Mouse (Mus musculus) cerebellum, postnatal 14 days (tissue): Measurements from ENCODE around the gene Prcd.
"Not testable (repeated sequence)": the region's sequence is repeated elsewhere in the genome, so short reads cannot be mapped to it uniquely, and the experiment has no call there.

Experiments used
- DNase-seq, 2 experiments: peaks; one replicate each; pipeline ENCODE4 v3.0.0; 2021; ENCODE audit warnings: mixed read lengths in 2 of 2

Gene Prcd

DNA sequence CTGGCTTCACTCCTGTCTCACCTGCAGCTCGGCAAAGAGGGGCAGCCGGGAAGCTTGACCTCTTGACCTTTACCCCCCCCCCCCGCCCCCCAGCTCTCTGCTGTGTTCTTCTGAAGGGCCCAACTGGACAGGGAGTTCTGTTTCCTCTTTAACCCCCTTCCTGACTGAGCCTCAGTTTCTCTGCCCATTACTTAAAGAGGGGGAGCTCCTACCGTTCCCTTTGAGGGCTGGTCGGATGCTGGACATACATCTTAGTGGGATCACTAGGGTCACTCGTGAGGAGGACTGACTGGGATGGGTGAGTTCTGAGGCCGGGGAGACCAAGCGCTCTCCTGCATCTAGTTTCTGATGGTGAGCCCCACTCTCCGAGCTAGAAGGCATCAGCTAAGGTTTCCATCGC is at the start of gene Prcd:
TSS of gene Prcd (plus strand) at position 301 of the 400 bp plus-strand sequence.
- DNase-seq: no peak

DNA sequence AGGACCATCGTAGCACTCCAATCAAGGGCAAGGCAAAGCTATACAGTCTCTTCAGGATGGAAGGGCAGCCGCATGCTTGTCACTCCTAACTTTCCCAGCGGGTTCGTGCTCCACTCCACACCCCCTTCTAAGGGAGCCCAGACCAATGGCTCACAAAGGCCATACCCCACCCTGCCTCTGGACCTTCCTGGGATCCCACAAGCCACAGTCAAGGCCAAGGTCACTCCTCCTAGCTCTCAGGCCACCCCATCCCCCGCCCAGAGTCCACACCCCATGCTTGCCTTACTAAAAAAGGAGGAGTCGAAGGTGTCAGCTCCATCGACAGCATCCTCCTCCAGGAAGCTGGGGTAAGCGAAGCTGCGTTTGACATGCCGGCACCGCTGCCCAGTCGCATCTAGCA is 49.2 kb upstream of the Prcd start:
- no peak for DNase-seq

DNA sequence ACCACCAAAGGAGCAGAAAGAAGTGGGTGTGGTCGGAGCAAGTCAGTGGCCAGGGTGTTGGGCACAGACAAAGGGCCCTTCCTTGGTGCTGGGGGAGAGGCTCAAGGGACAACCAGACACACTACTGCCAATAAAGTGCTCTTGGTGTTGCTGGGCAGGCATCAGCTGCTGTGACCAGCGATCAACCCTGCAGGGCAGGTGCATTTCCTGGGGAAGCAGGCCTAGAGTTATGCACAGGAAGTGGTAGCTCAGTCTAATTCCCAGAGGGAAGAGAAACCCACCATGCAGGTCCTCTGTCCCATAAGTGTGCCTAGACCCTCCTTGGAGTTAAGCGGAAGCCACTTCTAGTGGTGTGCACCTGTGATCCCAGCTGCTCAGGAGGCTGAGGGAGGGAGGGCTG is 45.6 kb upstream of the Prcd start:
- DNase-seq: no peak

DNA sequence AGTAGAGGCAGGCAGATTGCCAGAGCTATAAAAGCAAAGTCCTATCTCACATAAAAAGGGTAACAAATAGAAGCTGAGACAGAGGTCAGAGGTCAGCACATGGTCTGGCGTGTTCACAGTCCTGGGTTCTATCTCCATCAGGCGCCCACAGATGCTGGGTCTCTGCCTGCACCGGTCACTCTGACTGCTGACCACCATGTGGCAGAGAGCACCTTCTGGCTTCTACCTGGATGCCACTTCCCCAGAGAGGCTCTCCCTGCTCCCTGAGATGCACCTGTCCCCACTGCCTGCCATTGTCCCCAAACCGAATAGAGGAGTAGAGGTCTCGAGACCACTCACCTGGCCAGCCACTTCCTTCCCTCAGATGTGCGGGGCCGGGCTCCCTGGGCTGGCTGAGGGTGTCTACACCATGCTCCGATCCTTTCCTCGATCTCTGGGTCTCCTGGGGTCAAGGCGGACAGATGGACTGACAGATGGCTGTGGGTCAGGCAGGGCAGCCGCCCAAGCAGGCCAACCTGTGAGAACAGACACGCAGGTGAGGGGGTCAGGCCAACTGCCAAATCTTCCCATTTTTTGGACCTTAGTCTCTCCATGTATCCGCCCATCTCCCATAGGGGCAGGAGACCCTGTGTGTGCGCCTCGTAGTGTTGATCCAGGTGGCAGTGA is 43.2 kb upstream of the Prcd start:
- peak; percentile 95 to 99 for DNase-seq

DNA sequence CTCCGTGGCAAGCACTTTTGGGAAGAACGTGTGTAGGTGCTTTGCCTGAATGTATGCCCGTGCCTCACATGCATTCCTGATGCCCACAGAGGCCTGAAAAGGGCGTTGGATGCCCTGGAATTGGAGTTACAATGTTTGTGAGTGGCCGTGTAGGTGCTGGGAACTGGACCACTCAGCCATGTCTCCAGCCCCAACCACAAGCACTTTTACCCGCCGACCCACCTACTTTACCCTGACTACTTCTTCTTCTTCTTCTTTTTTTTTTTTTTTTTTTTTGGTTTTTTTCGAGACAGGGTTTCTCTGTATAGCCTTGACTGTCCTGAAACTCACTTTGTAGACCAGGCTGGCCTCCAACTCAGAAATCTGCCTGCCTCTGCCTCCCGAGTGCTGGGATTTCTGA is 42.2 kb upstream of the Prcd start:
- DNase-seq: not testable (repeated sequence)

DNA sequence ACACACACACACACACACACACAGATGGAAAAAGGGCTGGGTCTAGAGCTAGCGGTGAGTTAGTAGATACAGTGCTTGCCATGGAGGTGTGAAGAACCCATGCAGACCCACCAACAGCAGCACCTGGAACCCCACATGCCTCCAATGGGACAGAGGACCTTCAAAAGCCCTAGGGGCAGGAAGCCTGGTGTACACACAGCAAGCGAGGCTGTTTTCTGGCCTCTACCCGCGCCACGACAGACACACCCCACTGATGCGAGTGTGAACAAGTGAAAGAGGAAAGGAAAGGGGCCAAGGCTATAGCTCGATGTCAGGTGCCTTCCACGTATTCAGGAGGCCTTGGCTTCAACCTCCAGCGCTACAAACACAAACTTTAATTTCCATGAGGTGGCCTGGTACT is 41.5 kb upstream of the Prcd start:
- no peak for DNase-seq

DNA sequence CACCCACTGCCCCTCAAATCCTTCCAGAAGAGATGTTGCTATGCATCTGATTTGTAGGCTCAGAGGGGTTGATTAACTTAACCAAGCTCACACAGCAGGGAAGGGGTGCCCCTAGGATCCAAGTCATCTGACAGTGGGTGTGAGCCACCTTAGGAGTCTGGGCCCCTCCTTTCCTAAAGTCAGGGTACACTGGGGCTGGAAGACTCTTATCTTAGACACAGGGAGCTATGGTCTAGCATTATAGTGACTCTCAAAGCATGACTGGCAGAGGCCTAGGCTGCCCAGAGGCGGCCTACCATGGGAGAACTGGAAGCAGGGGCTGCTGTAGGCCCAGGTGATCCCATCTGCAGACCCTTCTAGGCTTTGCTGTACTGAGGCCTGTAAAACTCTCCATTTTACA is 40.8 kb upstream of the Prcd start:
- DNase-seq: no peak

DNA sequence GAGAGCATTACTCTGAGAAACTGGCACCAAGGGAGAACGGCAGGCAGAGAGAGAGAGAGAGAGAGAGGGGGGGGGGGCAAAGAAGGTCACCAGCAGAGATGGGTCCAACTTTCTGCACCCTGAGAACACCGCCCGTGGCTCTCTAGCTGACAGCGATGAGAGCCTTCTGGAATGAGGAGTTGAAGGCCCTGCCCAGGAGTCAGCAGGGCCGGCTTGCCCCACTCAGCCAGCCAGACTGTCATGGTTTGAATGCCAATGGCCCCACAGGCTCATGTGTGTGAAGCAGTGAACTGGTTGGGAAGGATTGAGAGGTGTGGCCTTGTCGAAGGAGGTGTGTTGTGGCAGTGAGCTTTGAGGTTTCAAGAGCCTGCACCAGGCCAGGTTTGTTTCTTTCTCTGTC is 40.1 kb upstream of the Prcd start:
- peak in 1 of 2 experiments; percentile 37 for DNase-seq

DNA sequence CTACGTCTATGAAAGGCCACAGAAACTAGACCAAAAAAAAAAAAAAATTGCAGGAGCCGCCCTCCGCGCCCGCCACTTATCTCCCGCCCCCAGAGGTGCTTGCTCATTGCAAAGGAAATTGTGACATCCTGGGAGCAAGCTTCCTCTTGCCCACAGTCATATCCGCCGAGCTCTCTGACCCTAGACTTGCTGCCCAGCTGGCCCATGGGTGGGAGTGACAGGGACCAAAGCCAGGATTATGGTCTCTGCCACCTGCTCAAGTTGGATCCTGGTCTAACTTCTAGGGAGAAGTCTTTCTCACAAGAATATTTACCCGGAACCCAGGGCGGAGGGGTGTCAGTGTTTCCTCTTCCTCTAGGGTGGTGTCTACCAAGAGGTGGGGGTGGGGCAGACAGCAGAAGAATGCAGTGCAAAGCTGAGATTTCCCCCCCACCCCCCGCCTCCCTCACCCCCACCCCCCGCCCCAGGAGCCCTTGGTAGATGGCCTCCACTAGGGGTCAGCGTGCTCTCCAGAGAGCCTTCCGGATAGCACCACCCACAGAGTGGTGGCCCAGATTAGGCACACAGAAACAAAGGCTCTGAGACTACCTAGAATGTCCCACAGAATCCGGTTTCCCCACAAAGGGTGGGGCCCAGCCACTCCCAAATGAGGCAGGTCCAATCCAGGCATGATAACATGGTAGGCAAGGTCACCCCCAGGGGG is 37.4 kb upstream of the Prcd start:
- DNase-seq: peak; percentile 70 to 87

DNA sequence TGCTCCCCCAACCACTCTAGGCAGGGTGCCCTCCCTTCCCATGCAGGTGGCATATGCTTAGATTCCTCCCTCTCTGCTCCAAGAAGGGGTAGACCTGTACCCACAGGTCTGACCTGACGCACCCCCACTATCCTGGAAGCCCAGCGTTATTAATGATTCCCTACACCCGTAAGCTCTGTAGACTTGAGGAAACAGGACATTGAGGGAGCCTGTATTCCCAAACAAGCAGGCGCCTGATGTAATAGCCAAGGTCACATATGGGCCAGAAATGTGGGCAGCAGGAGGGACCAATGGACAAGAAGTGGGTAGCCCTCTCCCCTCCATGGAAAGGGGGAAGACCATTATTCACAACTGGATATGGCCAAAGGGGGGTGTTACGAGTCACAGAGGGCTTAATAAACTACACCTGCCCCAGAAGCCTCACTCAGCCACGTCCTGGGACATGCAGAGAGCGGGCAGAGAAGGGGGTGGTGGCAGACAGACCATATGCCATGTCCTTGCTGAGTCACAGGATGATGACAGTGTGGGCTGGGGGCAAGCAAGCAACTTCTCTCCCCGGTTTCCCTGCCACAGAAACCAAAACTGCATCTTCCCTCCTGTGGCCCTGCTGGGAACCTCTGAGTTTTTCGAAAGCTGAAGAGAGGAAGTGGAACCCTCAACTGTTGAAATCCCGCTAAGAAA is 36.8 kb upstream of the Prcd start:
- DNase-seq: peak; percentile 25 to 52

DNA sequence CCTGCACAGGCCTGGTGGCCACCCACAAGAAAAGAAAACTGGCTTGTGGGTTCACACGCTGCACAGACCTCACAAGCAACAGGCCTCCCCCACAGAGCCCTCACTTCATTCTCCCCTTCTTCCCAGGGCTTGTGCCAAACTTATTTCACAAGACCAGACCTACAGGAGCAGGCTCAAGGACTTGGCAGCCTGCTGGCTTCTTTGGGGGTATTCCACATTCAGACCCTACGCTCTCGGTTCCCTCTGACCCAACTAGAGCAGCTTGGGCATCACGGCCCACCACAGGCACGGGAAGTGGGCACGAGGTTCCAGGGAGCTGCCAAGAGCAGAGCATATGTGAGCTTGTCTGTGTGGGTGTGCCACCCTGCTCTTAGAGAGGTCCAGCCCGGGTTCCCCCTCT is 35.7 kb upstream of the Prcd start:
- DNase-seq: peak; percentile 74 to 76

DNA sequence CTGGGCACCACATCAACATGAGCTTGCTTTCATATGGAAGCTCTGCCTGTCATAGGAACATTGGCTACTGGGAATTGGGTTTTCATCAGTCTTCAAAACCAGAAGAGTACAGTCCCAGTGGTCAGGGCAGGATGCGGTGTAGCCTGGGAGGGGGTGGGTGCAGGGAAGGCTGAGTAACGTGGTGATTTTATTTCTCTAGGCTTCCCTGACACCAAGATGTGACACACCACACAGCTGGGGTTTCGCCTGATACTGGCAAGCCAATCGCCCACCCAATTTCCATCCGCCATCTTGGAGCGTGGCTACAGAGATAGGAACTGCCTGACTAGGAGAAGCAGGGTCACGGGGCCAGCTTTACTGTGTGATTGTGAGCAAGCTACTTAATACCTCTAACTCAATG is 34.7 kb upstream of the Prcd start:
- peak in 1 of 2 experiments; percentile 35 for DNase-seq

DNA sequence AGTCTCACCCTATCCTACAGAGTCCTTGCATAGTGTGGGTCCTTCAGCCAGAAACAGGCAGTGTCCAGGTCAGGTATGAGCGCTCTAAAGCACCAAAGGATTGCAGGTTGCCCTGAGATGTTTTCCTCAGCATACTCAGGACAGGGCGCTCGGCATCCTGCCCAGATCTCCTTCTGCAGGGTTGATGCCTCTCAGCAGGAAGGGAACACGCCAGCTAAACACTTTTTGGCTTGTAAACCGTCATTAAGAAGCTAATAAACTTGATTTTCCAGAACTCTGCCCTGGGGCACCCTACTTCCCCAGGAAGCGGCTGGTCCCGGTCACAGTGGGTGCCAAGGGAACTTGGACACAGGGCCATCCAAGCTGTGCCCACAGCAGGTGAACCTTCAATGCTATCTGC is 34.2 kb upstream of the Prcd start:
- peak; percentile 81 to 83 for DNase-seq

DNA sequence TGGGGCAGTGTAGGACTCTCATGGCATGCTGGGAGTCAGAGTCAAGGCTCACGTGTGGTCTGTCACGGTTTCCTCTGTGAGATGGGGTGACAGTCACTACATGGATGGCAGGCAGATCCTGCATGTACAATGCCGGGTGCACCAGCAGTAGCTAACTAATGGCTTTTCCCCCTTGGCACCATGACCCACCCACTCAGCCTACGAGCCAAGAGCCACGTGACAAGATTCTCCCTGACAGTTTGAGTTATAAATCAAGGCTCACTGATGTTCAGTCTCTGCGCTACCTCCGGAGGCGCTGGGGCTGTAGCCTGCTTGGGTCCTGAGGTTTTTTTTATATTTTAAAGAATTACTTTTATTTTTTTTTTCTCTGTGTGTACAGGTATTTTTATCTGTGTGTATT is 33.8 kb upstream of the Prcd start:
- peak; percentile 50 to 63 for DNase-seq

DNA sequence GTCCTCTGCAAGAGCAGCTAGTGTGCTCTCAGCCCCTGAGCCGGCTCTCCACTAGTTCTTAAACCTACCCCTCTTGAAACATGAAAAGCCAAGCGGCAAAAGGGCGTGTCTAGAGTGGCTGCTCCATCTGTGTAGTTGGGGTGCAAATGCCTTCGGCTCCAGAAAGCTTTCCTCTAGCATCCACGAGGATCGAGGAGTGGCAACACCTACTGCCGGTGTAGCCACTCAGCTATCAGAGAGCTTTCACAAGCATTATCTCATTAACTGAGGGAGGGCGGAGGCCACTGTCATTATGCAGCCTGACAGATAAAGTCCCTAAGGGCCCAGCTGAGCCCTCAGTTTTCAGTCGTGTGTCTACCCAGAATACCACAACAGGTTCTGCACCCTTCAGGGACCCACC is 33.3 kb upstream of the Prcd start:
- DNase-seq: peak; percentile 36 to 51

DNA sequence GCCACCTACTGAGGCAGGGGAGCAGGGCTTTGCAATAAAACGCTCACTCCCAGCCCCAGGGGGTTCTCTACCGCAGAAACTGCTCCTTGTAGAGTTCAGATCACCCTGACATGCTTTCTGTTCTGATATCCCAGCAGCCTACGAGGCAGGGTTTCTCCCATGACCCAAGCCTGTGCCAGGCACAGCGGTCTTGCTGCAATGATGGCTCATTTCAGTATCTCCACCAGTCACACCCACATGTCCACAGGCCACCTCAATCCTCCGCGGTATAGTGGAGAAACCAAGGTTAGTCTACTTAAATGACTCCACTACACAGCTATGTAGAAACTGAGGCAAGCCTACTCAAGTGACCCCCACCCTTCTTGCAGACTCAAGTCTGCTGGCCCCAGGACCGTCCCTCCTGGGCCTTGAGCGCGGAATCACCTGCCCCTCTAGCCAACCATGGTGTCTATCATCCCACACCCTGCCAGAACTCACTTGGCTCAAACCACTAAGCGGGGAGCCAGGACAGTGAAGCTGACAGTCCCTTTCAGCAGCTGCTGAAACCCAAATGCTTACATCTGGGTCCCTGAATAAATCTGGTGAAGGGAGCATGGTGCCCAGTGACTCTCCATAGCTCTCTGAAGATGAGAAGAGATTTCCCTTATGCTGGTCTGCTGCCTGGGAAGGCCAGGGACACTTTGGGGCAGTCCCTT is 32.6 kb upstream of the Prcd start:
- peak in 1 of 2 experiments; percentile 62 for DNase-seq

DNA sequence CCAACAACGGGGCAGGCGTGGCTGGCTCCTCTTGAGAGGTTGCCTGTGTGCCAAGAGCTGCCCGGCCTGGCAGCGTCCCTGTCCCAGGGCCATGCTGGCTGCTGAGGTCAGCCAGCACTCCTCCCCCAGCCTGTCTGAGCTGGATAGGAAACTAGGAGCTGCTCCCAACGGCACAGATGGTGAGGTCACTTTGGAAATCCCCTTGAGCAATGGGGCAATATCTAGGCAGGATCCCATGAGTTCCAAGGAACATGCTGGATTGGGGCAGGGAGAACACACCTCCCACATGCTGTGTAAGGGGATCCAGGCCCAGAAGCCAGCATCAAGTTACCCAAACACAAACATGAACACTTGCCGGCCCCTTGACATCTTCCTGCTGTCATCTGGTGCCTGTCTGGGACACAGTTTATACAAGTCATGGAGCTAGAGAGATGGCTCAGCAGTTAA is 32.1 kb upstream of the Prcd start:
- peak; percentile 84 to 90 for DNase-seq

DNA sequence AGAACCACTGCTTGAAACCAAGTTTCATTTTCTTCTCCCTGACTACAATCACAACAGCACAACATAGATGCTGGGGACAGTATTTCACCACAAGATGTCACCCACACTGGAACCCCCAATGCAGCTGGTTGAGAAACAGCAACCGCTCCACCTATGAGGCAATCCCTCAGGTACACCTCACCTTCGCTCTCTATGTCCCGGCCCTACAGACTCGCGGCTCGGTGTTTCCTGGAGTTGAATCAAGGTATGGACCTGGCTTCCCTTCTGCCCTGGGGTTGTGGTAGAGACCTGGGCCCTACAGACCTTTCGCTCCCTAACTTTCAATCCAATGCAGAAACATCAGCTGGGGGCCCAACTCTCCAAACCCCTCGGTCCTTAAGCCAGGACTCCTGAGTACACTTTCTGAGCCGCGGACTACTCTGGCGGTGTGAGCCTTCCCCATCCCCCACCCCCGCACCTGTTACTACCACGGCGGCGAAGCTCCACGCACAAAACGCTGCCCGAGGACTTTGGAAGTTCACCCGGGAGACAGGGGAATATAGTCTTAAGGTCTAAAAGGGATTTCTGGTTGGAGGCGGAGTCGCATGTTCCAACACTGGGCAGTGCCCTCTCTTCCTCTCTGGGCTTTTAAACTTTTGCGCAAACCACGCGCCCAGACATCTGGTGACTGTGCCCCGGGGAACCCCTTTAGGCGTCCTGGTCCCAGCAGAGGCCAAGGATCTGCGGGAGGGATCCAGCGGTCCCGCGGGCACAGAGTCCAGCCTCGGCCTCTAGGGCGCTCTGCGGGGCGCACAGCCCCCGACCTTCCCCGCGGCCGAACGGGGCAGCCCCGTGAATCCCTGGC is 29.8 kb upstream of the Prcd start:
- DNase-seq: peak; percentile 50 to 53

DNA sequence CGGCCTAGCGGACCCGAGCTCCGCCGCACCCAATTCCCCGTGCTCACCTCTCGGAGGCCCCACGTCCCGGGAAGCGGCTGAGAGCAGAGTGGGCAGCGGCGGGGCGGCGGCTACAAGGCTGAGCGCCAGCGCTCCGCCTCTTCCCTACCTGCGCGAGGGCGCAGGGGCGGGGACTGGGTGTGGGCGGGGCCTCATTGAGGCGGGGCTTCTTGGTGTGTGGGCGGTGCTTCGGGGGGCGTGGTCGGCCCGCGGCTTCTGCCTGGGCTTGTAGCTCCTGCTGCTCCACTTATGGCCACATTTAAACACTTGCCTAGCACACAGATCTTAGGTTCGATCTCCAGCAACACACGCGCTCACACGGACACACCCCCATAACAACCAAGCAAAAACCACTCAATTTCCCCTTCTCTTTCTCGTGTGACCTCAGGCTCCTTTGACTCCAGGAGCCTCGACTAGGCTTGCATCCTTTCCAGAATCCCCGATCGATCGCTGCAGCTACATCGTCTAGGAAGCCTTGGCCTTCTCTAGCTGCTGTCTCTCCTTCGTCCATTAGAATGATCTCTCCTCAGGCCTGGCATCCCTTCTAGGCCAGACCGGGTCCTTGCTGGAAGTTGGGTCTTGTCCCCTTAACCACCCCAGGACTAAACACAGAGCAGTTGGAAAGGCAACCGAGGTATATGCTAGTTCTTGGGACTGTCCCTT is 29.1 kb upstream of the Prcd start:
- DNase-seq: peak; percentile 73 to 82

DNA sequence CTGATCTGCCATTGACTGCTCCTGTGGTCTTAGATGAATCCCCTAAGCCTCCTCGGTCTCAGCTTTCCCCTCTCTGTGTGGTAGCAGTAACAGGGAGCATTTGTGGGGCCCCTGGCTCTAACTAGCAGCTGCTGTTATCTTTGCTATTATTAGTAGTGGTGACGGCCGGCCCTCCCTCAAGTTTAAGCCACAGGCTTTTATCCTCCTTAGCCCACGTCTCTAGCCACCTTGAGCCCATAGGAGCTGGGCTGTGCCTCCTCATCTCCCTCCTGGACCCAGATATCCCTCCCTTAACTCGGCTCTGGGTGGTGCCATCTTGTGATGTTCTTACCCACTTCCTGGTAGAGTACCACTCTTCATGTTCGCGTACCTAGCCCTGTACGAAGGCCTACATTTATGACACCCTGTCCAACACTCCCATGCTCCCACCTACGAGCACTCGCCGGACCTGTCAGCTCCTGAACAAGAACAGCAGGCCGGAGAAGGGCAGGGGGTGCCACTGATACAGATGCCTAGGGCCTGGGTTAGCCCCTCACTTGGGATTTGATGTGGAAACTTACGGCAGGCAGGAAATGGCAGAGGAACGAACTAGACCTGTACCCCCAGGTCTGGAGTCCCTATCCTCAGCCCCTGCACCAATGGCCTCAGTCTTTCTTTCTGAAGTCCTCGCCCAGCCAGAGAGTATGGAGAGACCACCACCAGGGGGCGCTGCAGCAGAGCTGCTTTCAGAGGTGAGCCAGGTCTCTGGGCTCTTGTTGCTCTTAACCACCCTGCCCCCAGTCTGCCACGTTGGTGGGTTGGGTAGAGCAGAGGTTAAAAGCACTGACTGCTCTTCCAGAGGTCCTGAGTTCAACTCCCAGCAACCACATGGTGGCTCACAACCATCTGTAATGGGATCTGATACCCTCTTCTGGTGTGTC is 28.0 kb upstream of the Prcd start:
- DNase-seq: peak; percentile 66 to 83
